Mouse (Mus musculus) heart, embryonic 12.5 days (tissue): ENCODE data around the gene Sac3d1. TPM values are rescaled to one million over a fixed set of nuclear protein-coding genes. Genes with fewer than 3 reads are reported as not detected.
"Not testable (repeated sequence)": the region's sequence is repeated elsewhere in the genome, so short reads cannot be mapped to it uniquely, and the experiment has no call there.

Source experiments
- ATAC-seq: fragments of 200-750 bp; cut with Nextera tagmentation; 2 replicates; pipeline ENCODE4 v1.8.0; 2017; ENCODE audit warnings: moderate TSS enrichment, moderate library complexity; ENCODE audit not compliant: insufficient number of reproducible peaks, low FRiP score
- H3K27ac ChIP-seq: fragments of 300-500 bp; sonication (generic); 2 replicates; pipeline ENCODE4 v1.5.1; 2016; ENCODE audit warnings: mild to moderate bottlenecking, moderate library complexity; ENCODE audit not compliant: poor library complexity, severe bottlenecking
- H3K27me3 ChIP-seq: fragments of 300-500 bp; sonication (generic); replicated peaks from 2 replicates; pipeline ENCODE4 v1.6.1; 2016; ENCODE audit warnings: mild to moderate bottlenecking, moderate library complexity
- H3K36me3 ChIP-seq: fragments of 300-500 bp; sonication (generic); 2 replicates; pipeline ENCODE4 v1.6.1; 2016; ENCODE audit warnings: mild to moderate bottlenecking, moderate library complexity
- H3K4me1 ChIP-seq: fragments of 300-500 bp; sonication (generic); replicated peaks from 2 replicates; pipeline ENCODE4 v1.6.1; 2016; ENCODE audit warnings: mild to moderate bottlenecking
- H3K4me2 ChIP-seq: fragments of 300-500 bp; sonication (generic); 2 replicates; pipeline ENCODE4 v1.6.1; 2016; ENCODE audit warnings: mild to moderate bottlenecking, moderate library complexity
- H3K4me3 ChIP-seq: fragments of 300-500 bp; sonication (generic); 2 replicates; pipeline ENCODE4 v1.5.1; 2016; ENCODE audit warnings: mild to moderate bottlenecking
- H3K9ac ChIP-seq: fragments of 300-500 bp; sonication (generic); 2 replicates; pipeline ENCODE4 v1.6.1; 2016; ENCODE audit warnings: mild to moderate bottlenecking, moderate library complexity
- H3K9me3 ChIP-seq: fragments of 300-500 bp; sonication (generic); replicated peaks from 2 replicates; pipeline ENCODE4 v1.6.1; 2016; ENCODE audit warnings: mild to moderate bottlenecking, moderate library complexity
- WGBS: fragments of 180-500 bp; shearing (Covaris S2); methylation state at CpG from one replicate; pipeline ENCODE4 v1.1.7; 2016; 5-methylcytosine and 5-hydroxymethylcytosine counted together
- polyA plus RNA-seq: library from polyadenylated mRNA; unstranded; fragments of >200 nt; fragmentation: Nextera tagmentation; extraction: Ambion mirVana; gene quantifications from 2 replicates; pipeline ENCODE4 v1.2.1, GENCODE M21; 2016

Gene Sac3d1
- polyA plus RNA-seq, 1 experiment from 2014 or later, result 35.2 TPM

- no peaks in the 10 kb centered on the region for H3K27me3 ChIP-seq
- peaks cover 10% of the 10 kb centered on the region; the same call in 1 of the 2 replicates for H3K4me1 ChIP-seq
- WGBS, result 80% methylated on average over 3 of the region's 3 CpGs
- H3K27ac ChIP-seq, result no peak overlapping the region
- no peak overlapping the region for H3K9ac ChIP-seq
- no peak overlapping the region for H3K4me3 ChIP-seq
- no peaks in the 10 kb centered on the region for H3K9me3 ChIP-seq
- H3K36me3 ChIP-seq, result peaks cover 33% of the 10 kb centered on the region
- ATAC-seq, result no peak
- H3K4me2 ChIP-seq, result no peak overlapping the region
Measured at GRCm38 (mm10) chr19:6136397-6136796, 17.9 kb upstream of the Sac3d1 start.

- H3K9me3 ChIP-seq, H3K4me3 ChIP-seq, H3K27ac ChIP-seq, H3K9ac ChIP-seq, H3K27me3 ChIP-seq, ATAC-seq, H3K4me2 ChIP-seq, H3K4me1 ChIP-seq: not testable (repeated sequence)
- H3K36me3 ChIP-seq, result peaks cover 33% of the 10 kb centered on the region
- WGBS, result 64% methylated on average over 1 of the region's 1 CpGs
Measured at GRCm38 (mm10) chr19:6133197-6133596, 14.7 kb upstream of the Sac3d1 start.

GRCm38 (mm10) chr19:6132171-6132827 is 13.8 kb upstream of the Sac3d1 start:
- H3K9me3 ChIP-seq, result no peaks in the 10 kb centered on the region
- H3K4me3 ChIP-seq, result no peak overlapping the region
- 75% methylated on average over 7 of the region's 7 CpGs for WGBS
- no peaks in the 10 kb centered on the region; the same call in 1 of the 2 replicates for H3K4me1 ChIP-seq
- H3K27me3 ChIP-seq, result no peaks in the 10 kb centered on the region
- ATAC-seq, result peak; percentile 66
- H3K27ac ChIP-seq, result 0 out of 2 replicates have a peak overlapping the region, but pooled peaks have one; percentile 5
- H3K9ac ChIP-seq, result no peak overlapping the region
- peak overlapping the region; percentile 18 for H3K4me2 ChIP-seq
- peaks cover 26% of the 10 kb centered on the region for H3K36me3 ChIP-seq

GRCm38 (mm10) chr19:6130414-6131128 is 12.1 kb upstream of the Sac3d1 start:
- H3K4me1 ChIP-seq, H3K27ac ChIP-seq, ATAC-seq, H3K4me3 ChIP-seq, H3K27me3 ChIP-seq, H3K9me3 ChIP-seq, H3K4me2 ChIP-seq, H3K9ac ChIP-seq: not testable (repeated sequence)
- WGBS, result 70% methylated on average over 7 of the region's 7 CpGs
- H3K36me3 ChIP-seq, result peaks cover 14% of the 10 kb centered on the region

GRCm38 (mm10) chr19:6127760-6128341 is 9.4 kb upstream of the Sac3d1 start, which contains the start of gene Snx15:
TSS of gene Snx15 (minus strand) at chr19:6128304.
- whole genome bisulfite sequencing, result 0% methylated on average over 32 of the region's 32 CpGs
- no peaks in the 10 kb centered on the region for H3K9me3 ChIP-seq

GRCm38 (mm10) chr19:6126789-6127580 is 8.5 kb upstream of the Sac3d1 start:
- Histone ChIP-seq H3K36me3 (peaks cover 7% of the 10 kb centered on the region; the same call in 1 of the 2 replicates), H3K9ac (peak overlapping the region; percentile 76), H3K4me1 (peaks cover under 1% of the 10 kb centered on the region), H3K4me2 (peak overlapping the region; percentile 73), H3K9me3 (no peaks in the 10 kb centered on the region), H3K27ac (peak overlapping the region; percentile 94), H3K4me3 (peak overlapping the region; percentile 68), H3K27me3 (no peaks in the 10 kb centered on the region)
- WGBS, result 66% methylated on average over 10 of the region's 10 CpGs
- no peak for ATAC-seq

More at GRCm38 (mm10) chr19:6127760-6128341, 9.4 kb upstream of the Sac3d1 start, which contains the start of gene Snx15:
- H3K4me1 ChIP-seq, result no peaks in the 10 kb centered on the region; the same call in 1 of the 2 replicates
- peak within 1 kb of the TSS; percentile 68 for H3K4me3 ChIP-seq
- H3K27ac ChIP-seq, result peak within 1 kb of the TSS; percentile 94
- peak; percentile 93 for ATAC-seq
- no peaks in the 10 kb centered on the region for H3K27me3 ChIP-seq
- H3K4me2 ChIP-seq, result peak within 1 kb of the TSS; percentile 73
- H3K36me3 ChIP-seq, result peaks cover 5% of the 10 kb centered on the region; the same call in 1 of the 2 replicates
- peak within 1 kb of the TSS; percentile 76 for H3K9ac ChIP-seq

- Histone ChIP-seq H3K27ac (no peak overlapping the region), H3K4me2 (no peak overlapping the region), H3K4me3 (no peak overlapping the region), H3K27me3 (no peaks in the 10 kb centered on the region), H3K4me1 (peaks cover 5% of the 10 kb centered on the region), H3K9ac (no peak overlapping the region), H3K9me3 (no peaks in the 10 kb centered on the region), H3K36me3 (peaks cover 7% of the 10 kb centered on the region; the same call in 1 of the 2 replicates)
- ATAC-seq, result no peak
- 21% methylated on average over 4 of the region's 4 CpGs for WGBS
Measured at GRCm38 (mm10) chr19:6126289-6126688, 7.8 kb upstream of the Sac3d1 start.

GRCm38 (mm10) chr19:6124898-6125297 is 6.4 kb upstream of the Sac3d1 start:
- Histone ChIP-seq H3K4me3 (no peak overlapping the region), H3K36me3 (peaks cover 16% of the 10 kb centered on the region; the same call in 1 of the 2 replicates), H3K9ac (no peak overlapping the region), H3K9me3 (no peaks in the 10 kb centered on the region), H3K4me2 (no peak overlapping the region), H3K27ac (no peak overlapping the region), H3K27me3 (no peaks in the 10 kb centered on the region), H3K4me1 (peaks cover 5% of the 10 kb centered on the region)
- 67% methylated on average over 2 of the region's 2 CpGs for WGBS
- no peak for ATAC-seq

- no peak overlapping the region for H3K9ac ChIP-seq
Measured at GRCm38 (mm10) chr19:6123330-6123729, 4.9 kb upstream of the Sac3d1 start.

GRCm38 (mm10) chr19:6121761-6122160 is 3.3 kb upstream of the Sac3d1 start:
- Histone ChIP-seq H3K9me3 (no peaks in the 10 kb centered on the region), H3K27ac (no peak overlapping the region), H3K4me1 (peaks cover 16% of the 10 kb centered on the region), H3K27me3 (no peaks in the 10 kb centered on the region), H3K9ac (peak overlapping the region; percentile 37; the same call in 1 of the 2 replicates), H3K4me3 (no peak overlapping the region), H3K36me3 (peaks cover 16% of the 10 kb centered on the region; the same call in 1 of the 2 replicates), H3K4me2 (peak overlapping the region; percentile 38)
- ATAC-seq, result no peak
- WGBS, result 22% methylated on average over 16 of the region's 19 CpGs

More at GRCm38 (mm10) chr19:6123330-6123729, 4.9 kb upstream of the Sac3d1 start:
- Histone ChIP-seq H3K4me3 (no peak overlapping the region), H3K27me3 (no peaks in the 10 kb centered on the region), H3K4me2 (no peak overlapping the region), H3K9me3 (no peaks in the 10 kb centered on the region), H3K4me1 (peaks cover 11% of the 10 kb centered on the region), H3K27ac (no peak overlapping the region), H3K36me3 (peaks cover 16% of the 10 kb centered on the region; the same call in 1 of the 2 replicates)
- 83% methylated on average over 8 of the region's 8 CpGs for WGBS
- no peak for ATAC-seq
